Mouse (Mus musculus): ENCODE results near the gene Slc11a2.
A peak's percentile ranks its signal among the peaks of the same experiment; 100 is the strongest.

The Slc11a2 gene

DNA sequence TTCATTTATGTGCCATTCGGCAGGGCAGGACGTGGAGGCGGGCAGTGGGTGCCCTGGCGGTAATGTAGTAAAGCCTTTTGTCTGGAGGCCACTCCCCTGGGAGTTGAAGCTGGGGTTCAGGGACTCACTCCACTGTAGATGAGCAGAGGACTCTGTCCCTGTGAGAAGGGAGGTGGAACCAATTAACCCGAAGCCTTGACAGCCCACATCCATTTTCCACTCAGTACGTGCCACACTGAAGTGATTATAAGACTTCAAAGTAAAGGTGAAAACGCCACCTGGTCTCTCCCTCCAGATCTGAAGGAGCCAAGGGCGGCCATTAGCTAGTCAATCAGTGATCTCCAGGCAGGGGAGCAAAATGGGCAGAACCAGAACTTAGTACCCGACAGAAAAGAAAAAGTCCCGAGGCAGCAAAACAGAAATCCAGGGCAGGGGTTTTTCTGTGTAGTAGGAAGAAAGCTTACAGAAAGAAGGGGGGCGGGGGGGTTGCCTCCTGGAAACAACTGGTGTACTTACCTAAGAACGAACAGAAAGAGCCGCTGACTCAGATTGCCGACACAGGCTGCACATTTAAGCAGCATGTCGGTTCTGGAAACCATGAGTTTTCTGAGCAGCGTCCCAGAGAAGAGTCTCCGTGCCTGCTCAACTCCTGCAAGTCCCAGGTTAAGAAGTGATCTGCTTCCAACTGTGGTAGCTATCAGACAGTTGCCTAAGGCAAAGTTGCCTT, at the start of gene Slc11a2:
Slc11a2 (minus strand) TSS at position 677 of the 727 bp plus-strand sequence.
- no peak for DNase-seq (ENCODE audit: low spot score)

DNA sequence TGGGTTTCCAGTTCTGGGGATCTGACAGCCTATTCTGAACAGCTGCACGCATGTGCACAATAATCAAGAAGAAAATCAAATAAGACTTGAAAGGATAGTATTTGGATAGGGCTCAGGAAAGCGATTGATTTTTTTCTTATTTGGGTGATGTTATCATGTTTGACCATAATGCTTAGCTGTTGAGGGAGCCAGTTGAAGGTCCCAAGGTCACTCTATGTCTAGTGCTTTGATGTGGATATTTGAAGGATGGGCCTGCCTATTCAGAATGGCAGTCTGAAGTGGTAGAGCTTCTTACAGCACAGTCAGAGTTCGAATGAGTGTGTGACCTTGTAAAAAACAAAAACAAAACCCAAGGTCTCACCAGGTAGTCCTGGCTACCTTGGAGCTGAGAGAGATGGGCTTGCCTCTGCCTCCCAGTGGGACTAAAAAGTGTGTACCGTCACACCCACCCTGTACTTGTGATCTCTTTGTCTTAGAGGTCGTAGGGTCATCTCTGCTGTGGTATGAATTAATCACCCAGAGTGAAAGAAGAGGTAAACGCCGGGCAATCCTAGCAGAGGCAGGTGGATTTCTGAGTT, 49.1 kb upstream of the Slc11a2 start:
- DNase-seq (ENCODE audit: low spot score): no peak

DNA sequence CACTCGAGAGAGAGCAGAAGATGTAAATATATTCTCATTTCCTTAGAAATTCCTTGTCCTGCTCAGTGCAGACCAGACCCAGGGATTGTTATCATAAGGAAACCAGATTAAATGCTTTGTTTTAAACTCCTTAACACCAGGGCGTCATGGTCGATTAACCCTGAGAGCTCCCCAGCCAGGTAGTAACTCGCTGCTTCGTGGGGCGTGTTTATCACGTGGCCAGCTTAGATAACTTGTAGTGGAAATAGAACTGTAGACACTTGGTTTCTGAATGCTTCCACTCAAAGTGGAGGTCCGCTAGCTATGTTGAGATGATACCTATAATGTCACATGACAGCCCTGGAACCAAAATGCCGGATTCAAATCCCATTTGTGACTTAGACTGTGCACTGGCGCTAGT, 45.2 kb upstream of the Slc11a2 start:
- no peak for DNase-seq (ENCODE audit: low spot score)

DNA sequence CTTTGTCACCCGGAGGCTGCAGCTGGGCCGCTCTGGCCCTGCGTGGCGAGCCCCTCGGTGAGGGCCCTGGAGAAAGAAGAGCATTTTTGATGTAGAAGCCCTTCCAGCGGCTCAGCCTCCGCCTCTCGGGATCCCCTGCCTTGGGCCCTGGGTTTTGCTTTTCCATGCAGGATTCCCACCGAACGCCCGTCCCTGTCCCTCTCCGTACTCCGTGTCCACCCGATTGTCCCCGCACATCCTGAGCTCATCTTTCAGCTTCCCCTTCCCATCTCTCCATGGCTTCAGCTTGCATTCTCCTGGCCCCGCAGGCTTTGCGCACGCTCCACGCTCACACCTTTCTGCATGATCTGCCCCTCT, 44.3 kb upstream of the Slc11a2 start:
- no peak for DNase-seq (ENCODE audit: low spot score)

DNA sequence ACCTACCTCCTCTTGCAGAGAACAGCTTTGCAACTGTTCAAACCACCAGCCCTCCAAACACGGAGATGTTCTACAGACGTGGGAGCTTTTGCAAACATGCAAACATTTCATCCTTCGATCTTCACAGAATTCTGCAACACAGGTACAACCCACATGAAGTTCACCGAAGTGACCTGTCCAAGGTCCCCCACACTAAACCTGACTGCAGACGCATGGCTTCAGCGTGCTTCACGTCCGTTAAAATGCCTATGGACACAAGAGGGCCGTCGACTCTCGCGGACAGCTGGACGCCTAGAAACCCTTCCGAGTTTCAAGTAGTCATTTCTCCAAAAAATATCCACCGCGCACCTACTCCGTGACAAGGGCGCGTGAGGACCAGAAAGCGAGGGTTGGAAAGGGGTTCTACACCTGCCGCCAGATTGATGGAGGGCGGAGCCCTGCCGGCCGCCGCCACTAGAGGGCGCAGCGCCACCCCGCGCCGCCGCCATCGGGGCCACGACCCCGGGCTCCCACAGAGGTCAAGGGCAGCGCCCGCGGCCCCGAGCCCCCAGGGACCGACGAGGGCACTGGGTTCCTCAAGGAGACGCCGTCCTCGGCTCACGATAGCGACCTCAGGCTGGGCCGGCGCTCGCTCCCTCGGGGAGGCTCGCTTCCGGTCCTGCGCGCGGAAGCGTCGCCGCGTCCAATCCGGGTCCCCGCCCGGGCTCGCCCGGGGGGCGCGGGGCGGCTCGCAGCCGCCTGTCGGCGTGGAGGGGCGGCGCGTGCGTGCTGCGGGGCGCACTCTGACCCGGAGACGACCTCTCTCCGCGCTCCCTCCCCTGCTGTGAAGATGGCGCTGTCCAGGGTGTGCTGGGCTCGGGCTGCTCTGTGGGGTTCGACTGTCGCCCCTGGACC, 43.7 kb upstream of the Slc11a2 start, which contains the start of gene Letmd1:
Letmd1 (plus strand) TSS at position 729 of the 894 bp plus-strand sequence.
- peak; percentile 76 for DNase-seq (ENCODE audit: low spot score)

DNA sequence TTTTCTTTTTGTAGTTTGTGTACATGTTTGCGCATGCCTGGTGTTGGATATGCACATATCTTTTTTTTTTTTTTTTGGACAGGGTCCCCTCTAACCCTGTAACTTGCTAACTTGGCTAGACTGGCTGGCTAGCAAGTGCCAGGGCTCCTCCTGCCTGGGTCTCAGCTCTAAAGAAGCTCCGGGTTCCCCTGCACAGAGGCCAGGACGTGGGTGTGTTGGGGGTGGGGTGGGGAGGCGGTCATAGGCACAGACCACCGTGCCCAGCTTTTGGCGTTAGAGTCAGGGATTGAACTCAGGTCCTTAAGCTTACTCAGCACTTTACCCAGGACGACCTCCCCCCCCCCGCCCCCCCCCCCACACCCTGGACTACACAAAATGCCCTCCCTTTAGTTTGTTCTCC, 42.9 kb upstream of the Slc11a2 start:
- DNase-seq (ENCODE audit: low spot score): no peak

DNA sequence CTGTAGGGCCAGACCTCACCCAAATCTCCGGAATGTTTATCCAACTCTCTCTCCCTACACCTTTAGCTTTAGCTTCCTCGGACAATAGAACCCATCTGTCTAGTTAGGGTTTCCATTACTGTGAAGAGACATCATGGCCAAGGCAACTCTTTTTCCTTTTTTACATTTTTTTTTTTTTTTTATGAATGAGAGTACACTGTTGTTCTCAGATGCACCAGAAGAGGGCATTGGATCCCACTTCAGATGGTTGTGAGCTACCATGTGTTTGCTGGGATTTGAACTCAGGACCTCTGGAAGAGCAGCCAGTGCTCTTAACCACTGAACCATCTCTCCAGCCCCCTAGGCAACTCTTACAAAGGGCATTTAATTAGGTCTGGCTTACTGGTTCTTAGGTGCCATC, 40.6 kb upstream of the Slc11a2 start:
- no peak for DNase-seq (ENCODE audit: low spot score)

DNA sequence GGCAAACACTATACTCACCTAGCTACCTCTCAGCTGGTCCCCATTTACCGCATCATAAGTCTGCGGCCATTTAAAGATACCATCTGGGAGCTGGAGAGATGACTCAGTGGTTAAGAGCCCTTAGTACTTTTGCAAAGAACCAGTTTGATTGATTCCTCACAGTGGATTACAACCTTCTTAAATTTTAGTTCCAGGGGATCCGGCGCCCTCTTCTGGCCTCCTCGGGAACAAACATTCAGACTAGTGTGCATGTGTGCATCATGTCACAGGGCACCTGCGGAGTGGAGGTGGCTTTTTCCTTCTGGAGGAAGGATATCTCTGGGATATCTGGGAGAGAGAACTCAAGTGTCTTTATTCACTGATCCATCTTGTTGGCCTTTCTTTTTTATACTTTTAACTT, 38.8 kb upstream of the Slc11a2 start:
- peak; percentile 66 for DNase-seq (ENCODE audit: low spot score)

DNA sequence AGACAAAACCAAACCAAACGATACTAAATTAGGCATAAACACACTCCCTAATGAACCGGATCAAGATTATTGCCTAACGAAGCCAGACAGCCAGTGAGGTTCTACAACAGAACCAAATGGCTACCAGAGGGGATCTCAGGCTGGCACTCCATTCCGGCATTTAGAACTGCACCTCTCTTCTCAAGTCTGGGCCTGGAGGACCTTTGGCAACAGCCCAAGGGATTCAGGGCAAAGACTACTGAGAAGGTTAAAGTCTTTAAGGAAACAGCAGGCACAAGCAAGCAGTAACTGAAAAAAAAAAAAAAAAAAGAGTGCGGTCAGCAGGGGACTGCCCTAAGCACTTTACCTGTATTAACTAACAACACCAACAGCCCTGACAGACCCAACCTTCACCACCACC, 37.2 kb upstream of the Slc11a2 start:
- DNase-seq (ENCODE audit: low spot score): no peak

DNA sequence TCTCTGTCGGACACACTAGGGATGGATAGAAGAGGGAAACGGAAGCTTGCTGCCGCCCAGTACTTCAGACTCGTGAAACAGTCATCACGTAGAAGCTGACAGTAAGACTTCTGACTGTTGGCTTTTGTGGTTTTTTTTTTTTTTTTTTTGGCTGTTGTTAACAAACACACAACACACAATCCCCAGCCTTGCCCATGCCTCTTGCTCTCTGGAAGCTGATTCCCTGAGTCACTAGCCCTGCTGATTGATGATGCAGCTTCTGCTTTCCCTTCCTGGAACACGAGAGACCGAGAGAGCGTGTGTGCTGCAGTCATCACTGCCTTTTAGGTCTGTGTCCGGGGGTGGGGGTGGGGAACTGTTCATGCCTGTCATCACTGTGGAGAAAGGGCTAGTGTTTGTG, 36.8 kb upstream of the Slc11a2 start:
- no peak for DNase-seq (ENCODE audit: low spot score)

DNA sequence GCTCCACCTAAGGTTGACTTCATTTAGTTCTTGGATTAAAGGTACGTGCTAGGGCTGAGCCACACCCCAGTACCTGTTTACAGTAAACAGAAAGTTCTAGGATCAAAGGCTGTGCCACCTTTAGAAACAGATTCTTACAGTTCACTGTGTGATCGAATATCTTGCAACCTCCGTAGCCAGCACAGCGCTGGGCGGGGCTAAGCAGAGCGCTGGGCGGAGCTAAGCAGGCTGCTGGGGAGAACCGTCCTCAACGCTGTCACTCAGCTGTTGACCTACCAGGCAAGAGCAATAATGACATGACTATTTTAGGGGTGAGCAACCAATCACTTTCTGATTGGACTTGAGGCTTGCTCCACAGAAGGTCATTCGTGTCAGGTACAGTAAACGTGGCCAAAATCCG, 36.1 kb upstream of the Slc11a2 start:
- DNase-seq (ENCODE audit: low spot score): no peak

DNA sequence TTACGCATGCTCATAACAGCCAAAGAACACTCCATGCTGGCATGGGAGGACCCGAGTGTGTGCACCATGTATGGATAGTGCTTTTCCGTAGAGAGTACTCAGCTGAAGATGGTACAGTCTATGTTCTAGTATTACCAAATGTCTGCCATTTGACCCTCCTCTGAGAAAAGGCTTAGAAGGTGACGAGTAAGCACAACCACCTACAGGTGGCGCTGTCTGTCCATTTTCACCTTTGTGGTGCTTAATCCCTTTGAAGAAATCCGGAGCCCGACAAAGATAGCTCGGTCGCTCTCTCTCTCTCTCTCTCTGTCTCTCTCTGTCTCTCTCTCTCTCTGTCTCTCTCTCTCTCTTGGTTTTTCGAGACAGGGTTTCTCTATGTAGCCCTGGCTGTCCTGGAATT, 33.2 kb upstream of the Slc11a2 start:
- DNase-seq (ENCODE audit: low spot score): peak; percentile 81

DNA sequence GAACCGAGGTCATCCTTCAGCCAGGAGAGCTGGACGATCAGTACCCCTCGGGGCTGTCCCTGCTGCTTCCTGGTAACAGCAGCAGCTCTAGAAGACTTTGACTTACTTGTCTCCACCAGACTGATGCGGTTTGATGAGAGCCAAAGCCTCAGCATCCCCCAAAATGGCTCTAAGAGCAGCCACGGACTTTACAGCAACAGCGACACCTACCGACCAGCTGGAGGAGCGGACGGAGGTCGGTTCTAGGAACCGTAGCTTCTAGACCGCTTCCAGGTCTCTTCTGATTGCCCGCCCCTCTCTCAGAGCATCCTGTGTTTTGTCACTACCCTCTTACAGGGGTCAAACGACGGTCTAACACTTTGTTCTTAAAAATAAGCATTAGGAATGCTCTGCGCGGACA, 32.5 kb upstream of the Slc11a2 start:
- DNase-seq (ENCODE audit: low spot score): peak; percentile 78

DNA sequence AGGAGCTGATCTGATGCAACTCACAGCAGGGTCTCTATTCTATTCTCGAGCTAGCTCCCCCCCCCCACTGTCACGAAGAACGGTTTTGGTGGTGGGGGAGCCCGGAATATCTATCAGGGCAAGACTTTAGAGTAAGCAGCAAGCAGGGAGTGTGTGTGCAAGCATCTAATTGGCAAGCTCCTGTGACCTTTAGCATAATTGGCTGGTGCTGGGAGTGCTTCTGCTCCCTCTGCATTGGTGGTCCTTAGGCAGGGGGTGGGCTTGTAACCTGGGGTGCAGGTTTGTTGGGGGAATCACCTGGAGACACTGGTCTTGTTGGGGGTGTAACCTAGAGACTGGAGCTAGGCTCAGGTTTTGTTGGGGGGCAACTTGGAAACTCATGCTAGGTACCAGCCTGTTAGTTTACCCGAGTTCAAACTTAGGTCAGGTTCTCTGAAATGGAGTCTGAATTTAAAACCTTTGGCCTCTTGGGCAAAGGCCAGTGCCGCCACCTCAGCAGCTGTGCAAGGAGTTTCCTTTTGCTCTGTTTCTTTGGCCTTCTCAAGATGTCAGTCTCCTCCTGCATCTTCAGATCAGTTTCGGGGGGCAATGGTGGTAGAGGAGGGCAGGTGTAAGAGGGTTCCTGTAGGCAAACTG, 31.6 kb upstream of the Slc11a2 start:
- no peak for DNase-seq (ENCODE audit: low spot score)

DNA sequence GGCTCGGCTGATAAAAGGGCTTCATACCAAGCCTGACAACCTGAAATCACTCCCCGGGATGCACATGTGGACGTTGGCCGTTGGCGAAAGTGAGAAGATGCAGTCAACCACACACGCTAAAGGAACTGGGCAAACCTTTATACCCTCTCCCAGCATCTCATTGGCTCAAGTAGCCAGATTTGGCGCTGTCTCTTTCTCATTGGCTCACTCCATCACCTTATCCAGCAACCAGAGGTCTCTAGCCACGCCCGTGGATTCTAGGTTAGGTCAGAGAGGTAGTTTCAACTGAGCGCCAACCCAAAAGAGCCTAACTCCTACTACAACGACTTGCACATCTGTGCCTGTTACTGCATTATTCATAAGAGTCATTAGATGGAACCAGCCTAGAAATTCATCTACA, 27.6 kb upstream of the Slc11a2 start:
- DNase-seq (ENCODE audit: low spot score): no peak

DNA sequence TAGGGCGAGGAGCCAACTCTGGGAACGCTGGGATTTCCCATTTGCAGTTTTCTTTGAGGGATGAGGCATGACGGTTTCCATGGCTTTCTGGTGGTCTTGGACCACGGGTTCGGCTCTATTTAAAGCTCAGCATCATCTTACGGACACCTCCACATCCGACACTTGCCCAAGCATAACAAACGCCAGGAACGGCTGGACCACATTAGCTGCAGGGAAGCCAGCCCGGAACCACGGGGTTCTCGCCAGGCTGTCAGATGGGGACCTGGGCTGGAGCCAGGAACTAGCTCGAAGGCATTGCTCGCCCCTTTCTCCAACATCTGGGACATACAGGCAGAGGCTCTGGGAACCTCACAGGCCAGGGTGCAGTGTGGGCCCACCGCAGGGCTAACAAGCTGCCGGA, 26.4 kb upstream of the Slc11a2 start:
- no peak for DNase-seq (ENCODE audit: low spot score)

DNA sequence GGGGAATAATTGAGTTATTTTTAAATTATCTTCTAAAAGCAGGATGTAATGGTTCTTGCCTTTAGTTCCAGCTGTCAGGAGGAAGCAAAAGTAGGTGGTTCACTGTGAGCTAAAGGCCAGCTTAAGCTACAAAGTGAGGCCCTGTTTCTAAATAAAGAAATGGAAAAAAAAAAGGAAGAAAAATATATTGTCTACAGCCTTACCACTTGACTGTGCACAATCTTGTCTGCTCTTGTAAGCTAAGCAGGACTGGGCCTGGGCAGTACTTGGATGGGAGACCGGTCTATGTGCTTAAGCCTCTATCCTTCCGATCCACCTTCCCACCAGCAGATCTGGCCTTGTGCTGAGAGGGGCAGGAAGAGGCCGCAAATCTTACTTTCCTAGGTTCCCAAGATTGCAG, 24.6 kb upstream of the Slc11a2 start:
- DNase-seq (ENCODE audit: low spot score): no peak

DNA sequence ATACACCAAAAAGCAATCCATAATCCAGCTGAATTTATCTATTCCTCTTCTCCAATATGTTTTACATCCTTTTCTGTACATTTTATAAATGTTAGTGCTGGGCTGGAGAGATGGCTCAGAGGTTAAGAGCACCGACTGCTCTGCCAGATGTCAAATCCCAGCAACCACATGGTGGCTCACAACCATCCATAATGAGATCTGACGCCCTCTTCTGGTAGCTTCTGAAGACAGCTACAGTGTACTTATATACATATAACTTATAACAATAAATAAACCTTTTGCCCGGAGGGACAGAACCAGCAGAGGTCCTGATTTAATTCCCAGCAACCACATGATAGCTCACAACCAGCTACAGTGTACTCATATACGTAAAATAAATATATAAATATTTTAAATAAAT, 23.7 kb upstream of the Slc11a2 start:
- no peak for DNase-seq (ENCODE audit: low spot score)

DNA sequence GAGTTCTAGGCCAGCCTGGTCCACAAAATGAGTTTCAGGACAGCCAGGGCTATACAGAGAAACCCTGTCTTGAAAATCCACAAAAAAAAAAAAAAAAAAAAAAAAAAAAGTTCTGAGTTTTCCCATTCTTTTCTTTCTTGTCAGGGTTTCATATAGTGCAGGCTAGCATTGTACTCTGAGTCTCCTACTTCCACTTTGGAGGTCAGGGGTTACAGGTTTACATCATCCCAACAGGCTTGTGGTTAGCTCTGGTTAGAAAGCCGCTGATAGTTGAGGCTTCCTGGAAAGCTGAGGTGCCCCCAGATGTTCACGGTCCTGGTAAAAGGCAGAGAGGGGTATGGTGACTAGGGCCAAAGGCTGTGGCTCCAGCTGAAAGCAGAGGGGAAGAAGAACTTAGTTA, 22.0 kb upstream of the Slc11a2 start:
- DNase-seq (ENCODE audit: low spot score): no peak

DNA sequence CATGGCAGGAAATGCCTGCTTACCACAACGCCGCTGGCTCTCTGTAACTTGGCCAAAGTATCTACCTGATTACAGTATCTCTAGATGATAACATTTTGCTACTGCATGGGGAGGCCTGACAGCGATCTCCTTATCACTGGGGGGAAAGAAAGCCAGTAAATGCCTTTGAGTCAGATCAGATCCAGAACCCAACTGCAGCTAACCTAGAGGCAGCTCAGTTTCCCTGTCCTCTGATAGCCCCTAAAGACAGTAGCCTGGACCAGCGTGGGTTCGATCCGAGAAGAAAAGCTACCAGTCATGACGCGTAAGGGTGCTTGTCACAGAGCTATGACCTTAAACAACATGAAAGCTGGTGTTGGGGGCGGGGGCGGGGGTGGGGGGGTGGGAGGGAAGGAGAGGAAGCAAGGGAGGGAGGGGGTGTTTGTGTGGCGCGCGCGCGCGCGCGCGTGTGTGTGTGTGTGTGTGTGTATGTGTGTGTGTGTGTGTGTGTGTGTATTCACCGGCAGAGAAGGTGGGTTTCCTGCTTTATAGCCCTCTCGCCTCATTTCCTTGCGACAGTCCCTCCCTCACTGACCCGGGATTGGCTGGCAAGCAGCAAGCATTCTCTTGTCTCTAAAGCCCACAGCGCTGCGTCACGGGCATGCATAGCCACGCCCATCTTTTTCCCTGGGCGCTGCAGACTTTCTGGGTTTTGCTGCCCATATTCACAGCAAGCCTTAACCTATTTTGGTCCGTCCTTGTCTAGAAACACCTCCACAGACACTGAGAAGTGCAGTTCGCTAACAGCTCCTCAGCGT, 18.5 kb upstream of the Slc11a2 start:
- peak; percentile 93 for DNase-seq (ENCODE audit: low spot score)

DNA sequence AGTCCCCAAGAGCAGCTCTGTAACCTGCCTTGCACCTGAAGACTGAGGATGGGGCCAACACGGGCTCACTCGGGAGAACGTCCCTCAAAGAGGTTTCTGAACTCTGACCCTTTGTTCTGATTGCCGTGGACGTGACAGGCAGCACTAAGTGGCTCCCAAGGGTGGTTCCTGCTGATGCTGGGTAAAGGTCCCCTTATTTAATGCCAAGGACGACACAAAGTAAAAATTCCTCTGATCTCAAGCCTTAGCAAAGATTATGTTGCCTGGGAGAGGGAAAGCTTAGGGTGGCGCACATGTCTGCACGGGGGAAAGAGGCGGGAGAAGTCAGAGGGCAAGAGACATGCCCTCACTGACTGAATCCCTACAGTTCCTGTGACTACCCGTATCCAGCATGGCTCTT, 11.6 kb upstream of the Slc11a2 start:
- no peak for DNase-seq (ENCODE audit: low spot score)

DNA sequence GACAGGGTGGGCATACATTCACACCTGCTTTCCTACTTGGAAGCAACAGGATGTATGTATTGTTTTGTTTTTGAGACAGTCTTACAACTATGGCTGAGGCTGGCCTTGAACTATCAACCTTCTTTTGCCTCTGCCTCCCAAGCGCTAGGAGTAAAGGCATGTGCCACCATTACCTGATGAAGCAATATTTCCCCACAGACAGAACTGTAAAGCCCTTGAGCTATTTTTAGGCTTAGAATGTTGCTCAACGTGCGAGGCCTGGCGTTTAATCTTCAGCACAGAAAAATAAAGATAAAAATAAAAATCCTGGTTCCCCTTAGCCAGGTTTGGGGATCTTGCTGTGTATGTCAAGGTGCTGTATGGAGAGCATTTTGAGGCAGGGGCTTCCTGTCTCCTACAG, 11.2 kb upstream of the Slc11a2 start:
- DNase-seq (ENCODE audit: low spot score): peak; percentile 54
